ENCODE assay signal across 8 mouse cellular contexts in genomic region chr15:103279750-103280149, GRCm38 (mm10). TPM values are rescaled to one million over a fixed set of nuclear protein-coding genes. Genes with fewer than 3 reads are reported as not detected.
DNase-seq lines count a peak whose midpoint lies in the region; TF ChIP-seq lines count a peak whose summit lies in the region.

No protein-coding gene starts in this region.

- H3K27ac ChIP-seq in layer of hippocampus, adult 2 months: no peak overlapping the region
- no peak overlapping the region for H3K27ac ChIP-seq in bone marrow macrophage, adult 2 months (ENCODE audit: insufficient read depth, low read depth, low read length)

- no peak for TF ChIP-seq POLR2A in bone marrow macrophage, adult 2 months (IDR thresholded peaks at IDR 0.05; ENCODE audit: borderline replicate concordance, low read depth, low read length)

- H3K4me3 ChIP-seq in layer of hippocampus, adult 2 months: no peak overlapping the region
- no peak overlapping the region for H3K4me3 ChIP-seq in bone marrow macrophage, adult 2 months (ENCODE audit: insufficient read depth, low read length)

- peak; percentile 58 for DNase-seq in adrenal gland, postnatal 14 days
- DNase-seq in adrenal gland, postnatal 4 days (ENCODE audit: low spot score in 2 of 2): no peak
- no peak for DNase-seq in layer of hippocampus, adult 2 months (ENCODE audit: low spot score in 2 of 2)
- no peak for DNase-seq in layer of hippocampus, postnatal 25 days (ENCODE audit: extremely low spot score in 1 of 2, low spot score in 1 of 2)
- peak; percentile 59 for DNase-seq in retina, embryonic 14.5 days (ENCODE audit: low spot score)
- no peak for DNase-seq in right cerebral cortex, adult 18-20 months
- no peak for DNase-seq in gastrocnemius, adult 8-10 months (ENCODE audit: low spot score in 2 of 2)

- H3K4me1 ChIP-seq in bone marrow macrophage, adult 2 months (ENCODE audit: control insufficient read depth, insufficient read depth, low read length): peaks cover 31% of the 10 kb centered on the region

- peak; percentile 77 for TF ChIP-seq CTCF in layer of hippocampus, adult 2 months (conservative IDR thresholded peaks at IDR 0.05)
- peak; percentile 47; the same call in 1 of the 2 replicates for TF ChIP-seq CTCF in bone marrow macrophage, adult 2 months (IDR thresholded peaks at IDR 0.05; ENCODE audit: low read depth, low read length)

RNA-seq across cellular contexts. Expression of gene Copz1, which starts 7.2 kb away (rescaled TPM):
- total RNA-seq in adrenal gland, postnatal 14 days (2021): 118 and 125 TPM in 2 replicates
- 100 to 1,000 TPM; 132 to 140 TPM for total RNA-seq in adrenal gland, postnatal 4 days (2021)
- total RNA-seq in layer of hippocampus, adult 2 months (2021): 10 to 100 TPM; 91.0 to 96.2 TPM
- 100 to 1,000 TPM; 101 to 105 TPM for total RNA-seq in layer of hippocampus, postnatal 25 days (2021)
- polyA plus RNA-seq in bone marrow macrophage, adult 2 months (2012; ENCODE audit: insufficient read depth, insufficient read length, missing spikeins): 129 and 132 TPM in 2 replicates
- total RNA-seq in gastrocnemius, adult 8-10 months (2022): 10 to 100 TPM; 34.7 to 39.4 (median 35.6) TPM

RNA-seq across cellular contexts. Expression of gene Nfe2, which starts 21.5 kb away (rescaled TPM):
- 1.0 and 4.7 TPM in 2 replicates for total RNA-seq in adrenal gland, postnatal 14 days (2021)
- 1 to 10 TPM; 5.8 to 8.9 TPM for total RNA-seq in adrenal gland, postnatal 4 days (2021)
- total RNA-seq in layer of hippocampus, adult 2 months (2021): not detected
- total RNA-seq in layer of hippocampus, postnatal 25 days (2021): not detected
- 0.88 and 1.7 TPM in 2 replicates for polyA plus RNA-seq in bone marrow macrophage, adult 2 months (2012; ENCODE audit: insufficient read depth, insufficient read length, missing spikeins)
- total RNA-seq in gastrocnemius, adult 8-10 months (2022): not detected

RNA-seq across cellular contexts. Expression of gene Gpr84, which starts 30.7 kb away (rescaled TPM):
- not detected in 2 replicates for total RNA-seq in adrenal gland, postnatal 14 days (2021)
- not detected for total RNA-seq in adrenal gland, postnatal 4 days (2021)
- under 1 TPM; 0.61 to 0.81 TPM for total RNA-seq in layer of hippocampus, adult 2 months (2021)
- total RNA-seq in layer of hippocampus, postnatal 25 days (2021): 1 to 10 TPM in 1 of 2 experiments, under 1 TPM in 1; 0.66 to 1.1 TPM
- 1.4 and 2.7 TPM in 2 replicates for polyA plus RNA-seq in bone marrow macrophage, adult 2 months (2012; ENCODE audit: insufficient read depth, insufficient read length, missing spikeins)
- not detected for total RNA-seq in gastrocnemius, adult 8-10 months (2022)

RNA-seq across cellular contexts. Expression of gene Hnrnpa1, which starts 39.5 kb away (rescaled TPM):
- 273 and 322 TPM in 2 replicates for total RNA-seq in adrenal gland, postnatal 14 days (2021)
- total RNA-seq in adrenal gland, postnatal 4 days (2021): 100 to 1,000 TPM; 404 to 457 TPM
- total RNA-seq in layer of hippocampus, adult 2 months (2021): 100 to 1,000 TPM; 256 to 265 TPM
- 100 to 1,000 TPM; 253 to 258 TPM for total RNA-seq in layer of hippocampus, postnatal 25 days (2021)
- polyA plus RNA-seq in bone marrow macrophage, adult 2 months (2012; ENCODE audit: insufficient read depth, insufficient read length, missing spikeins): 154 and 160 TPM in 2 replicates
- total RNA-seq in gastrocnemius, adult 8-10 months (2022): 100 to 1,000 TPM in 1 of 4 experiments, 10 to 100 TPM in 3; 82.7 to 111 (median 89.3) TPM

RNA-seq across cellular contexts. Expression of gene Cbx5, which starts 40.1 kb away (rescaled TPM):
- total RNA-seq in adrenal gland, postnatal 14 days (2021): 73.0 and 73.8 TPM in 2 replicates
- 100 to 1,000 TPM; 111 to 127 TPM for total RNA-seq in adrenal gland, postnatal 4 days (2021)
- total RNA-seq in layer of hippocampus, adult 2 months (2021): 100 to 1,000 TPM; 179 to 187 TPM
- 100 to 1,000 TPM; 180 to 183 TPM for total RNA-seq in layer of hippocampus, postnatal 25 days (2021)
- polyA plus RNA-seq in bone marrow macrophage, adult 2 months (2012; ENCODE audit: insufficient read depth, insufficient read length, missing spikeins): 33.5 and 37.2 TPM in 2 replicates
- total RNA-seq in gastrocnemius, adult 8-10 months (2022): 10 to 100 TPM; 25.0 to 34.2 (median 28.9) TPM

Comparison
In these comparisons a context has a peak if more than half of its experiments do, and no peak if none do; other contexts are left out.
1. DNase-seq: peak in adrenal gland, postnatal 14 days (single experiment) and retina, embryonic 14.5 days (single experiment); none in adrenal gland, postnatal 4 days (0 of 2), layer of hippocampus, adult 2 months (0 of 2), layer of hippocampus, postnatal 25 days (0 of 2), right cerebral cortex, adult 18-20 months (single experiment) and gastrocnemius, adult 8-10 months (0 of 2).